Mouse (Mus musculus): ENCODE results near the gene Cyb5r3. TPM values are rescaled to one million over a fixed set of nuclear protein-coding genes. Genes with fewer than 3 reads are reported as not detected.
A peak's percentile ranks its signal among the peaks of the same experiment; 100 is the strongest.

The Cyb5r3 gene
- polyA plus RNA-seq, 1 experiment from 2014 or later = 175 TPM

- WGBS = 70% methylated on average over 5 of the region's 5 CpGs
- Histone ChIP-seq H3K36me3 (ENCODE audit: control insufficient read depth, insufficient read depth, low read length) (peaks cover 48% of the 10 kb centered on the region), H3K4me1 (ENCODE audit: control insufficient read depth, insufficient read depth, low read length) (peaks cover 6% of the 10 kb centered on the region; the same call in 1 of the 2 replicates), H3K27me3 (ENCODE audit: control insufficient read depth, insufficient read depth, low read length) (no peaks in the 10 kb centered on the region), H3K4me3 (ENCODE audit: low read length) (no peak overlapping the region), H3K27ac (ENCODE audit: low read depth, low read length) (peak overlapping the region; percentile 24; the same call in 1 of the 2 replicates), H3K9me3 (ENCODE audit: control insufficient read depth, low read length) (no peaks in the 10 kb centered on the region), H3K4me2 (replicated peaks; ENCODE audit: low read depth, low read length) (no peak overlapping the region), H3K9ac (ENCODE audit: low read depth, low read length) (no peak overlapping the region)
- ATAC-seq (ENCODE audit: low FRiP score, low TSS enrichment) = no peak
Measured at GRCm38 (mm10) chr15:83124625-83125024, 47.8 kb downstream of the Cyb5r3 start.

- 10% methylated on average over 32 of the region's 32 CpGs for WGBS
- Histone ChIP-seq H3K4me1 (ENCODE audit: control insufficient read depth, insufficient read depth, low read length) (peaks cover 6% of the 10 kb centered on the region; the same call in 1 of the 2 replicates), H3K9me3 (ENCODE audit: control insufficient read depth, low read length) (no peaks in the 10 kb centered on the region), H3K27me3 (ENCODE audit: control insufficient read depth, insufficient read depth, low read length) (no peaks in the 10 kb centered on the region), H3K27ac (ENCODE audit: low read depth, low read length) (peak within 1 kb of the TSS; percentile 59; the same call in 1 of the 2 replicates), H3K4me2 (replicated peaks; ENCODE audit: low read depth, low read length) (peak within 1 kb of the TSS; percentile 76), H3K9ac (ENCODE audit: low read depth, low read length) (peak within 1 kb of the TSS; percentile 72), H3K36me3 (ENCODE audit: control insufficient read depth, insufficient read depth, low read length) (peaks cover 47% of the 10 kb centered on the region), H3K4me3 (ENCODE audit: low read length) (peak within 1 kb of the TSS; percentile 93)
- peak; percentile 89 for ATAC-seq (ENCODE audit: low FRiP score, low TSS enrichment)
Measured at GRCm38 (mm10) chr15:83122566-83123145, 49.7 kb downstream of the Cyb5r3 start, which contains the start of gene Rrp7a. Rrp7a (minus strand) TSS chr15:83122801.

GRCm38 (mm10) chr15:83121709-83122565 is 50.5 kb downstream of the Cyb5r3 start:
- H3K4me3 ChIP-seq (ENCODE audit: low read length) = peak overlapping the region; percentile 93
- peak overlapping the region; percentile 76 for H3K4me2 ChIP-seq (replicated peaks; ENCODE audit: low read depth, low read length)
- H3K9me3 ChIP-seq (ENCODE audit: control insufficient read depth, low read length) = no peaks in the 10 kb centered on the region
- H3K36me3 ChIP-seq (ENCODE audit: control insufficient read depth, insufficient read depth, low read length) = peaks cover 47% of the 10 kb centered on the region
- ATAC-seq (ENCODE audit: low FRiP score, low TSS enrichment) = peak; percentile 67
- H3K27me3 ChIP-seq (ENCODE audit: control insufficient read depth, insufficient read depth, low read length) = no peaks in the 10 kb centered on the region
- H3K9ac ChIP-seq (ENCODE audit: low read depth, low read length) = peak overlapping the region; percentile 72
- peaks cover 6% of the 10 kb centered on the region; the same call in 1 of the 2 replicates for H3K4me1 ChIP-seq (ENCODE audit: control insufficient read depth, insufficient read depth, low read length)
- 3% methylated on average over 42 of the region's 43 CpGs for WGBS
- peak overlapping the region; percentile 59; the same call in 1 of the 2 replicates for H3K27ac ChIP-seq (ENCODE audit: low read depth, low read length)

- H3K4me1 ChIP-seq (ENCODE audit: control insufficient read depth, insufficient read depth, low read length) = peaks cover 6% of the 10 kb centered on the region; the same call in 1 of the 2 replicates
- H3K4me2 ChIP-seq (replicated peaks; ENCODE audit: low read depth, low read length) = no peak overlapping the region
- H3K36me3 ChIP-seq (ENCODE audit: control insufficient read depth, insufficient read depth, low read length) = peaks cover 38% of the 10 kb centered on the region
- no peak overlapping the region for H3K9ac ChIP-seq (ENCODE audit: low read depth, low read length)
- H3K9me3 ChIP-seq (ENCODE audit: control insufficient read depth, low read length) = no peaks in the 10 kb centered on the region
- no peaks in the 10 kb centered on the region for H3K27me3 ChIP-seq (ENCODE audit: control insufficient read depth, insufficient read depth, low read length)
- 80% methylated on average over 7 of the region's 7 CpGs for whole genome bisulfite sequencing
- no peak overlapping the region for H3K27ac ChIP-seq (ENCODE audit: low read depth, low read length)
- ATAC-seq (ENCODE audit: low FRiP score, low TSS enrichment) = no peak
- H3K4me3 ChIP-seq (ENCODE audit: low read length) = no peak overlapping the region
Measured at GRCm38 (mm10) chr15:83118360-83118759, 54.0 kb downstream of the Cyb5r3 start.

GRCm38 (mm10) chr15:83115071-83115470 is 57.3 kb downstream of the Cyb5r3 start:
- Histone ChIP-seq H3K4me2 (replicated peaks; ENCODE audit: low read depth, low read length) (no peak overlapping the region), H3K36me3 (ENCODE audit: control insufficient read depth, insufficient read depth, low read length) (peaks cover 38% of the 10 kb centered on the region), H3K4me1 (ENCODE audit: control insufficient read depth, insufficient read depth, low read length) (0 out of 2 replicates have a peak, but pooled peaks cover 5% of the 10 kb centered on the region), H3K27me3 (ENCODE audit: control insufficient read depth, insufficient read depth, low read length) (no peaks in the 10 kb centered on the region), H3K9me3 (ENCODE audit: control insufficient read depth, low read length) (no peaks in the 10 kb centered on the region), H3K27ac (ENCODE audit: low read depth, low read length) (no peak overlapping the region), H3K9ac (ENCODE audit: low read depth, low read length) (no peak overlapping the region), H3K4me3 (ENCODE audit: low read length) (no peak overlapping the region)
- 77% methylated on average over 6 of the region's 6 CpGs for WGBS
- no peak for ATAC-seq (ENCODE audit: low FRiP score, low TSS enrichment)

- H3K4me1 ChIP-seq (ENCODE audit: control insufficient read depth, insufficient read depth, low read length) = 0 out of 2 replicates have a peak, but pooled peaks cover 5% of the 10 kb centered on the region
- no peak for ATAC-seq (ENCODE audit: low FRiP score, low TSS enrichment)
Measured at GRCm38 (mm10) chr15:83114106-83114505, 58.3 kb downstream of the Cyb5r3 start.

GRCm38 (mm10) chr15:83112898-83113297 is 59.5 kb downstream of the Cyb5r3 start:
- H3K27me3 ChIP-seq (ENCODE audit: control insufficient read depth, insufficient read depth, low read length) = no peaks in the 10 kb centered on the region
- H3K36me3 ChIP-seq (ENCODE audit: control insufficient read depth, insufficient read depth, low read length) = peaks cover 21% of the 10 kb centered on the region
- H3K27ac ChIP-seq (ENCODE audit: low read depth, low read length) = no peak overlapping the region
- H3K4me3 ChIP-seq (ENCODE audit: low read length) = no peak overlapping the region
- H3K9me3 ChIP-seq (ENCODE audit: control insufficient read depth, low read length) = no peaks in the 10 kb centered on the region
- 0 out of 2 replicates have a peak, but pooled peaks cover 5% of the 10 kb centered on the region for H3K4me1 ChIP-seq (ENCODE audit: control insufficient read depth, insufficient read depth, low read length)
- 11% methylated on average over 11 of the region's 11 CpGs for WGBS
- no peak overlapping the region for H3K4me2 ChIP-seq (replicated peaks; ENCODE audit: low read depth, low read length)
- H3K9ac ChIP-seq (ENCODE audit: low read depth, low read length) = no peak overlapping the region; the same call in 1 of the 2 replicates
- ATAC-seq (ENCODE audit: low FRiP score, low TSS enrichment) = peak; percentile 79; the same call in 1 of the 2 replicates

More at GRCm38 (mm10) chr15:83114106-83114505, 58.3 kb downstream of the Cyb5r3 start:
- Histone ChIP-seq H3K27ac (ENCODE audit: low read depth, low read length) (no peak overlapping the region), H3K4me3 (ENCODE audit: low read length) (no peak overlapping the region), H3K36me3 (ENCODE audit: control insufficient read depth, insufficient read depth, low read length) (peaks cover 33% of the 10 kb centered on the region), H3K9ac (ENCODE audit: low read depth, low read length) (no peak overlapping the region), H3K27me3 (ENCODE audit: control insufficient read depth, insufficient read depth, low read length) (no peaks in the 10 kb centered on the region), H3K4me2 (replicated peaks; ENCODE audit: low read depth, low read length) (no peak overlapping the region), H3K9me3 (ENCODE audit: control insufficient read depth, low read length) (no peaks in the 10 kb centered on the region)
- WGBS = 66% methylated on average over 9 of the region's 9 CpGs

GRCm38 (mm10) chr15:83111874-83112273 is 60.5 kb downstream of the Cyb5r3 start:
- WGBS = 87% methylated on average over 7 of the region's 7 CpGs
- no peak overlapping the region for H3K4me2 ChIP-seq (replicated peaks; ENCODE audit: low read depth, low read length)
- H3K4me1 ChIP-seq (ENCODE audit: control insufficient read depth, insufficient read depth, low read length) = 0 out of 2 replicates have a peak, but pooled peaks cover 5% of the 10 kb centered on the region
- no peaks in the 10 kb centered on the region for H3K9me3 ChIP-seq (ENCODE audit: control insufficient read depth, low read length)
- no peak overlapping the region for H3K4me3 ChIP-seq (ENCODE audit: low read length)
- peaks cover 11% of the 10 kb centered on the region for H3K36me3 ChIP-seq (ENCODE audit: control insufficient read depth, insufficient read depth, low read length)
- no peaks in the 10 kb centered on the region for H3K27me3 ChIP-seq (ENCODE audit: control insufficient read depth, insufficient read depth, low read length)
- ATAC-seq (ENCODE audit: low FRiP score, low TSS enrichment) = no peak
- H3K9ac ChIP-seq (ENCODE audit: low read depth, low read length) = no peak overlapping the region
- no peak overlapping the region for H3K27ac ChIP-seq (ENCODE audit: low read depth, low read length)
